Mouse (Mus musculus) gastrocnemius, adult 2 months (tissue): ENCODE measurements around the gene Gm17469. TPM values are rescaled to one million over a fixed set of nuclear protein-coding genes. Genes with fewer than 3 reads are reported as not detected.
"Not testable (repeated sequence)": the region's sequence is repeated elsewhere in the genome, so short reads cannot be mapped to it uniquely, and the experiment has no call there.

Experiments used
- DNase-seq: peaks from one replicate; pipeline ENCODE4 v3.0.0; 2022
- H3K27ac ChIP-seq: fragments of 200-600 bp; 2 replicates; pipeline ENCODE4 v1.8.1; 2022; ENCODE audit warnings: mild to moderate bottlenecking
- H3K4me3 ChIP-seq: fragments of 200-600 bp; 2 replicates; pipeline ENCODE4 v1.8.1; 2022; ENCODE audit warnings: mild to moderate bottlenecking, moderate library complexity
- intact Hi-C: fragments of 180-260 bp; cut with DNase I; formaldehyde crosslinking; loops from one replicate; pipeline ENCODE4 v1.15.1; 2025
- long read RNA-seq, 2 experiments: library from polyadenylated mRNA; stranded (forward); transcript quantifications; one replicate each; pipeline ENCODE4 v2.0.0; 2021
- total RNA-seq, 2 experiments: library from RNA; stranded (reverse); gene quantifications; 2 replicates each; pipeline ENCODE4 v1.2.3; 2021

The Gm17469 gene
- not detected for total RNA-seq
- long read RNA-seq, experiment 1: 0 reads
- long read RNA-seq, experiment 2: 0 reads

GRCm38 (mm10) chrX:124629593-124629992 is at the start of gene Gm17469:
Gene Gm17469 (plus strand): TSS chrX:124629893.
- H3K4me3 ChIP-seq, intact Hi-C loops, H3K27ac ChIP-seq, DNase-seq: not testable (repeated sequence)

Other genes starting within 250 kb of the Gm17469 start
- not detected for gene Gm17584, start 129.3 kb upstream of the Gm17469 start, total RNA-seq